Mouse (Mus musculus) embryonic fibroblast, embryonic 13.5 days (primary cell): Measurements from ENCODE around the gene Pdcd4. TPM values are rescaled to one million over a fixed set of nuclear protein-coding genes. Genes with fewer than 3 reads are reported as not detected.
"Not testable (repeated sequence)": the region's sequence is repeated elsewhere in the genome, so short reads cannot be mapped to it uniquely, and the experiment has no call there.

Experiments used
- H3K27ac ChIP-seq: 2 replicates; pipeline ENCODE4 v1.5.1; 2012; ENCODE audit warnings: low read length, control low read depth, inconsistent platforms; ENCODE audit not compliant: insufficient read depth
- H3K4me1 ChIP-seq: 2 replicates; pipeline ENCODE4 v1.6.1; 2011; ENCODE audit warnings: low read length; ENCODE audit not compliant: control insufficient read depth, insufficient read depth
- H3K4me3 ChIP-seq: 2 replicates; pipeline ENCODE4 v1.5.1; 2011; ENCODE audit warnings: mild to moderate bottlenecking, control low read depth, low read length; ENCODE audit not compliant: insufficient read depth
- CTCF ChIP-seq: IDR thresholded peaks from 2 replicates; pipeline ENCODE4 v1.5.1; 2011; ENCODE audit warnings: mild to moderate bottlenecking, control low read depth, low read length, moderate library complexity, borderline replicate concordance; ENCODE audit not compliant: insufficient read depth
- POLR2A ChIP-seq: IDR thresholded peaks from 2 replicates; pipeline ENCODE4 v1.6.1; 2011; ENCODE audit warnings: low read depth, mild to moderate bottlenecking, control low read depth, low read length, moderate library complexity
- polyA plus RNA-seq: library from polyadenylated mRNA; stranded (reverse); fragments of >200 nt; gene quantifications from 2 replicates; pipeline ENCODE4 v1.2.4, GENCODE M21; 2011; ENCODE audit warnings: low read depth; ENCODE audit not compliant: missing spikeins, insufficient read length

Pdcd4 gene
- polyA plus RNA-seq, 1 experiment: 40.4 TPM

DNA sequence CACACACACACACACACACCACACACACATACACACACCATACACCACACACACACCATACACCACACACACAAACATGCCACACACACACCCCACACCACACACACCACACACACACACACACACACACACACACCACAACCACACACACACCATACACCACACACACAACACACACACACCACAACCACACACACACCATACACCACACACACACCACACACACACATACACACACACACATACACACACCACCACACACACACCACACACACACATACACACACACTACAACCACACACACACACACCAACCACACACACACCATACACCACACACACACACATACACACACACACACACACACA lies 14.7 kb downstream of the Pdcd4 start:
- TF ChIP-seq CTCF (0 out of 2 replicates have a peak, but pooled peaks have one; percentile 12), POLR2A (0 out of 2 replicates have a peak, but pooled peaks have one; percentile 23)
- H3K27ac ChIP-seq, H3K4me3 ChIP-seq, H3K4me1 ChIP-seq: not testable (repeated sequence)

DNA sequence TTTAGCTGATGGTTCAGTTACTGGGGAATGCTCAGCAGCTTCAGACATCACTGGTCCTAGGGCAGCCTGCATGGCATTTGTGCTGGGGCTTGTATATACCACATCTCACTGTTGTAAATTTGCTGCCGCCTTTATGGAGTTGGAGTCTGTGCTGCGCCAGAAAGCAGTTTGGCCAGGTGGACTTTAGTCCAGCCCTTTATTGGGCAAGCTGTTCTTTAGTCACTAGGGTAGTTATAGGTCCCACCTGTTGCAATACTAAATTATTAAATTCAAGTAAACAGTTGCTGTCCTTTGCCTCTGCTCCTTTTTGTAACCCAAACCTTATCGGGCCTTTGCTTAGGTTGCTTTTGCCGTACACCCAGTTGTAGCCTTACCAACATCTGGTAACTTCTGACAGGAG lies 22.9 kb downstream of the Pdcd4 start:
- TF ChIP-seq POLR2A (no peak), CTCF (no peak)
- Histone ChIP-seq H3K27ac (no peak overlapping the region), H3K4me1 (no peaks in the 10 kb centered on the region), H3K4me3 (no peak overlapping the region)

GRCm38 (mm10) chr19:53919541-53919940 lies 27.5 kb downstream of the Pdcd4 start:
- TF ChIP-seq CTCF (no peak), POLR2A (no peak)
- no peak overlapping the region for H3K4me3 ChIP-seq
- H3K27ac ChIP-seq: no peak overlapping the region
- no peaks in the 10 kb centered on the region for H3K4me1 ChIP-seq

GRCm38 (mm10) chr19:53921996-53922395 lies 30.0 kb downstream of the Pdcd4 start:
- H3K4me1 ChIP-seq, H3K27ac ChIP-seq, H3K4me3 ChIP-seq: not testable (repeated sequence)

DNA sequence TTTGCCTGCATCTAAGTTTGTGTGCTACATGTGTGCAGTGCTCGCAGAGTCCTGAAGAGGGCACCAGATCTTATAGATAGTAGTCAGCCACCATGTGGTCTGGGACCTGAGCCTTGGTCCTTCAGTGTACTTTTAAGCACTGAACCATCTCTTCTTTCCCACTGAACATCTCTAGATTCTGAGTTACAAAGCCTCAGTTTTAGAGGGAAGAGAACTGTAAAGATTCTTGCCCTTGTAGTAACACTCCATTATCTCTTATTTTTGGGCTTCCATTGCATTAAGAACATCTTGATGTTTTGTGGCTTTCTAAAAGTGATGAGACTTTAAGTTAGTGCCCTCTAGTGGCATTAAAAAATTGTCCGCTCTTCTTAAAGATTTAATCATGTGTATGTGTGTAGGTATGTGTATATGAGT lies 33.3 kb downstream of the Pdcd4 start:
- TF ChIP-seq CTCF (no peak), POLR2A (no peak)
- no peak overlapping the region for H3K27ac ChIP-seq

DNA sequence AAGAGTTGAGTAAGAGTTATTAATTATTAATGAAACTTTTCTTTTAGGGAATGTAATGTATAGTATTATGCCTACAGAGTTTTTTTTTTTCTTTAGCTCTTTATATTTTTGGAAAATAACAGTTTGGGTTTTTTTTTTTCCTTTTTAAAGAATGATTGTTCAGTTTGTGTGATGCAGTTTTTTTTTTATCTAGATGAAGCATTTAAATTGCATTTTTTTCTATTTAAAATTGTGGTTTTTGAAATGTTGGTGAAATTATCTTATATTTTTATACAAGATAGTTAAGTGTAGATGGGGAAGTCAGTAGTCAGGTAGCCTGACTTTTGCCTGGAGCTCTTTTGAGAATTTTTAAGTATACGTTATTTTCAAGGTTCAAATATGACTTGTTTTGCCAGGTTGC lies 34.7 kb downstream of the Pdcd4 start:
- Histone ChIP-seq H3K27ac (no peak overlapping the region), H3K4me1 (no peaks in the 10 kb centered on the region), H3K4me3 (no peak overlapping the region)
- TF ChIP-seq CTCF: no peak
- no peak for TF ChIP-seq POLR2A

More for the DNA sequence above, 33.3 kb downstream of the Pdcd4 start:
- Histone ChIP-seq H3K4me1 (no peaks in the 10 kb centered on the region), H3K4me3 (no peak overlapping the region)

- Histone ChIP-seq H3K4me1 (no peaks in the 10 kb centered on the region), H3K27ac (no peak overlapping the region), H3K4me3 (no peak overlapping the region)
- TF ChIP-seq CTCF: no peak
- TF ChIP-seq POLR2A: no peak
Observed at GRCm38 (mm10) chr19:53929218-53929617, 37.2 kb downstream of the Pdcd4 start.

DNA sequence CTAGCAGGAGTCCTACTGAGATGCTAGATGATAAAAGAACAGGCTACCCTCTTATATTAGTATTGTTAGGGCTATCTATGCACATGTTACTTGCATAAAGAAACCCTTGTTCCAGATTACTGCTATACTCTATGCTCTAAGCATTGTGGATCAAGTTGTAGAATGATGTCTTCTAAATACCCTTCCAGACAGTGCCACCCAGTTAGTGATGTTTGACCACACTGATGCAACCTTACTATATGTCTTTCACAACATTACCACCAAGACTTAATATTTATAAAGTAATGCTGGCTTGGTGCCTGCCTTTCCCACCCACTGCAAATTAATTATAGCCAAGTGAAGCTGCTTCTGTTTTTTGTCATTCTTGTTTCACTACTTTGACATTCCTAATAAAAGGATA lies 41.0 kb downstream of the Pdcd4 start:
- Histone ChIP-seq H3K4me3 (no peak overlapping the region), H3K4me1 (no peaks in the 10 kb centered on the region)
- TF ChIP-seq POLR2A (no peak), CTCF (no peak)

GRCm38 (mm10) chr19:53934046-53934445 lies 42.0 kb downstream of the Pdcd4 start:
- no peak overlapping the region for H3K27ac ChIP-seq
- TF ChIP-seq POLR2A (no peak), CTCF (no peak)
- H3K4me3 ChIP-seq: no peak overlapping the region
- no peaks in the 10 kb centered on the region for H3K4me1 ChIP-seq

More for the DNA sequence above, 41.0 kb downstream of the Pdcd4 start:
- no peak overlapping the region for H3K27ac ChIP-seq

- TF ChIP-seq POLR2A (no peak), CTCF (no peak)
- no peak overlapping the region for H3K27ac ChIP-seq
- H3K4me3 ChIP-seq: no peak overlapping the region
- H3K4me1 ChIP-seq: no peaks in the 10 kb centered on the region
Observed at GRCm38 (mm10) chr19:53939467-53939866, 47.4 kb downstream of the Pdcd4 start.

GRCm38 (mm10) chr19:53941139-53941538 lies 49.1 kb downstream of the Pdcd4 start:
- TF ChIP-seq POLR2A (no peak), CTCF (no peak)
- no peak overlapping the region for H3K4me3 ChIP-seq
- no peak overlapping the region for H3K27ac ChIP-seq
- H3K4me1 ChIP-seq: no peaks in the 10 kb centered on the region
